Mouse (Mus musculus): ENCODE measurements around the gene Slco4a1.

Slco4a1 gene

GRCm38 (mm10) chr2:180500726-180501125, 44.7 kb downstream of the Slco4a1 start:
- ATAC-seq (ENCODE audit: insufficient number of reproducible peaks, low FRiP score, low TSS enrichment) = no peak

GRCm38 (mm10) chr2:180501217-180501967, 45.3 kb downstream of the Slco4a1 start:
- ATAC-seq (ENCODE audit: insufficient number of reproducible peaks, low FRiP score, low TSS enrichment) = no peak

GRCm38 (mm10) chr2:180506281-180506680, 50.2 kb downstream of the Slco4a1 start:
- no peak for ATAC-seq (ENCODE audit: insufficient number of reproducible peaks, low FRiP score, low TSS enrichment)

GRCm38 (mm10) chr2:180508455-180509115, 52.5 kb downstream of the Slco4a1 start:
- ATAC-seq (ENCODE audit: insufficient number of reproducible peaks, low FRiP score, low TSS enrichment) = no peak

- ATAC-seq (ENCODE audit: insufficient number of reproducible peaks, low FRiP score, low TSS enrichment) = no peak
Measured at GRCm38 (mm10) chr2:180510867-180511266, 54.8 kb downstream of the Slco4a1 start.

GRCm38 (mm10) chr2:180511875-180512661, 56.0 kb downstream of the Slco4a1 start:
- no peak for ATAC-seq (ENCODE audit: insufficient number of reproducible peaks, low FRiP score, low TSS enrichment)

GRCm38 (mm10) chr2:180513019-180513418, 57.0 kb downstream of the Slco4a1 start:
- no peak for ATAC-seq (ENCODE audit: insufficient number of reproducible peaks, low FRiP score, low TSS enrichment)

GRCm38 (mm10) chr2:180513835-180514234, 57.8 kb downstream of the Slco4a1 start:
- ATAC-seq (ENCODE audit: insufficient number of reproducible peaks, low FRiP score, low TSS enrichment) = no peak

- no peak for ATAC-seq (ENCODE audit: insufficient number of reproducible peaks, low FRiP score, low TSS enrichment)
Measured at GRCm38 (mm10) chr2:180521437-180522221, 65.6 kb downstream of the Slco4a1 start.

GRCm38 (mm10) chr2:180522825-180523224, 66.8 kb downstream of the Slco4a1 start:
- no peak for ATAC-seq (ENCODE audit: insufficient number of reproducible peaks, low FRiP score, low TSS enrichment)
